Mouse (Mus musculus) liver, embryonic 16.5 days (tissue): ENCODE results near the gene Fbxo8. TPM values are rescaled to one million over a fixed set of nuclear protein-coding genes. Genes with fewer than 3 reads are reported as not detected.

Source experiments
- ATAC-seq: fragments of 200-750 bp; cut with Nextera tagmentation; 2 replicates; pipeline ENCODE4 v1.8.0; 2017; ENCODE audit warnings: low read depth, mild to moderate bottlenecking, moderate number of reproducible peaks, moderate library complexity
- H3K27ac ChIP-seq: fragments of 300-500 bp; sonication (generic); 2 replicates; pipeline ENCODE4 v1.5.1; 2014; ENCODE audit warnings: mild to moderate bottlenecking, low read length
- H3K27me3 ChIP-seq: fragments of 300-500 bp; sonication (generic); 2 replicates; pipeline ENCODE4 v1.6.1; 2014; ENCODE audit warnings: low read depth, low read length, mixed read lengths; ENCODE audit not compliant: control insufficient read depth, insufficient read depth
- H3K36me3 ChIP-seq: fragments of 300-500 bp; sonication (generic); 2 replicates; pipeline ENCODE4 v1.6.1; 2014; ENCODE audit warnings: mild to moderate bottlenecking; ENCODE audit not compliant: control insufficient read depth, insufficient read depth
- H3K4me1 ChIP-seq: fragments of 300-500 bp; sonication (generic); 2 replicates; pipeline ENCODE4 v1.6.1; 2014; ENCODE audit warnings: low read depth, low read length, mixed read lengths; ENCODE audit not compliant: control insufficient read depth
- H3K4me2 ChIP-seq: fragments of 300-500 bp; sonication (generic); 2 replicates; pipeline ENCODE4 v1.6.1; 2014; ENCODE audit warnings: low read depth, low read length, mixed read lengths
- H3K4me3 ChIP-seq: fragments of 300-500 bp; sonication (generic); 2 replicates; pipeline ENCODE4 v1.5.1; 2014; ENCODE audit warnings: low read depth, mild to moderate bottlenecking, low read length
- H3K9ac ChIP-seq: fragments of 300-500 bp; sonication (generic); 2 replicates; pipeline ENCODE4 v1.6.1; 2014; ENCODE audit warnings: low read depth, low read length
- H3K9me3 ChIP-seq: fragments of 300-500 bp; sonication (generic); replicated peaks from 2 replicates; pipeline ENCODE4 v1.6.1; 2016; ENCODE audit warnings: low read length; ENCODE audit not compliant: control insufficient read depth
- WGBS: fragments of 180-500 bp; shearing (Covaris S2); extraction: QIAGEN DNeasy Blood & Tissue Kit; methylation state at CpG from one replicate; pipeline ENCODE4 v1.1.7; 2014; ENCODE audit not compliant: insufficient replicate concordance; 5-methylcytosine and 5-hydroxymethylcytosine counted together
- polyA plus RNA-seq: library from polyadenylated mRNA; unstranded; fragments of >200 nt; fragmentation: Nextera tagmentation; extraction: Ambion mirVana; gene quantifications from 2 replicates; pipeline ENCODE4 v1.2.1, GENCODE M21; 2015

Fbxo8 gene
- polyA plus RNA-seq, 1 experiment from 2014 or later, result 35.4 TPM

DNA sequence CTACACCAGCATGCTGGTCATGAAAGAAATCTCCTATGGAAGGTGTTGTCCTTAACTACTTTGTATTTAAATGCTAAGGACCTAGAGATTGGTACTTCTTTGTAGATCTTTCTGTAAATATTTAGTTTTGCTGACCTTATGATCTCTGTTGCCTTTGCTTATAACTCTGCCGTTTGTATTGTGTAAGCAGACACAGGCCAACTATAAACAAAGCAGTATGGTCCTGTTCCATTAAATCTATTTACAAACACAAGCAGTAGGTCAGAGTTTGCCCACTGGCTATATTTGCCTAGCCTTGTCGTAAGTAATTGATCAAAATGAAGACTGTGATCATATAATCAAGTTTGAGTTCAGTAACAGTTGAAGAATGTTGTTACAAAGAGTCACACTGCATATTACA, 38.1 kb downstream of the Fbxo8 start:
- no peaks in the 10 kb centered on the region; the same call in 1 of the 2 replicates for H3K4me1 ChIP-seq
- WGBS, result 56% methylated on average over 2 of the region's 2 CpGs
- no peak overlapping the region for H3K9ac ChIP-seq
- ATAC-seq, result peak; percentile 56
- H3K4me3 ChIP-seq, result no peak overlapping the region
- H3K36me3 ChIP-seq, result no peaks in the 10 kb centered on the region
- H3K27ac ChIP-seq, result no peak overlapping the region
- H3K27me3 ChIP-seq, result no peaks in the 10 kb centered on the region
- no peaks in the 10 kb centered on the region for H3K9me3 ChIP-seq
- H3K4me2 ChIP-seq, result no peak overlapping the region

DNA sequence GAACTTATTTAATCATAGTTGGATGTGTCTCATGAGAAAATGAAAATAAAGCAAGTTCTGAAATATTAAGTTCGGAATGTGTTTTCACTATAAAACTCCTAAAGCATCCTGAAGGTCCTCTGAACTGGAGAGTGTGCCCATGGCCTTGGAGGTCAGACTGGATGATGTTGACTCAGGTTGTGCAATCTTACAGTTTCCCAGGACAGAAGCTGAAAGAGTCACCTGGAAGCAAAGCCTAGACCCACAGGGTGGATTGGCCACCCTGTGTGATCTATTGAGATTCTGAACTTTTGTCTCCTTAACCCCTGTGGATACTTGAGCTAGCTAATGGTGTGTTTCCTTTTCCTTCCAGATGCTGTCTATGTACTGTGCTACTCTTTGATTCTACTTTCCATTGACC, 40.2 kb downstream of the Fbxo8 start:
- WGBS, result 66% methylated on average over 1 of the region's 1 CpGs
- peak; percentile 90 for ATAC-seq
- no peak overlapping the region for H3K27ac ChIP-seq

DNA sequence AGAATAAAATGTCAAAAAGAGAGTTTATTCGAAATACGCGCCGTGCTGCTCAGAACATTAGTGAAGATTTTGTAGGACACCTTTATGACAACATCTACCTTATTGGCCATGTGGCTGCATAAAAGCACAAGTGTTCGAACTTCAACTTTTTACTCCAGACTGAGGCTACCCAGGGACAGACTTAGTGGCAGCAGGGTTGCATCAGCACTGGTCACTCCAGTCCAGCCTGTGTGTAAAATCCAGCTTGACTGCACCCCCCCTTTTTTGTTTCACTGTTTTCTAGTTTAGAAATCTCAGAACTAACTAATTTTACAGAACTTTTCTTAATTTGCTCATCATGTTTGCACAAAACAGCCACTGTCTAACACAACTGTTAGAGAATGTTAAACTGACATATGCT, 40.6 kb downstream of the Fbxo8 start:
- 82% methylated on average over 5 of the region's 5 CpGs for WGBS
- Histone ChIP-seq H3K27ac (no peak overlapping the region), H3K4me3 (no peak overlapping the region), H3K36me3 (no peaks in the 10 kb centered on the region), H3K27me3 (no peaks in the 10 kb centered on the region), H3K4me2 (no peak overlapping the region), H3K9ac (no peak overlapping the region), H3K9me3 (no peaks in the 10 kb centered on the region), H3K4me1 (no peaks in the 10 kb centered on the region; the same call in 1 of the 2 replicates)
- peak; percentile 55; the same call in 1 of the 2 replicates for ATAC-seq

More for the DNA sequence above, 40.2 kb downstream of the Fbxo8 start:
- Histone ChIP-seq H3K36me3 (no peaks in the 10 kb centered on the region), H3K4me2 (no peak overlapping the region), H3K9ac (no peak overlapping the region), H3K9me3 (no peaks in the 10 kb centered on the region), H3K27me3 (no peaks in the 10 kb centered on the region), H3K4me3 (no peak overlapping the region), H3K4me1 (no peaks in the 10 kb centered on the region; the same call in 1 of the 2 replicates)

DNA sequence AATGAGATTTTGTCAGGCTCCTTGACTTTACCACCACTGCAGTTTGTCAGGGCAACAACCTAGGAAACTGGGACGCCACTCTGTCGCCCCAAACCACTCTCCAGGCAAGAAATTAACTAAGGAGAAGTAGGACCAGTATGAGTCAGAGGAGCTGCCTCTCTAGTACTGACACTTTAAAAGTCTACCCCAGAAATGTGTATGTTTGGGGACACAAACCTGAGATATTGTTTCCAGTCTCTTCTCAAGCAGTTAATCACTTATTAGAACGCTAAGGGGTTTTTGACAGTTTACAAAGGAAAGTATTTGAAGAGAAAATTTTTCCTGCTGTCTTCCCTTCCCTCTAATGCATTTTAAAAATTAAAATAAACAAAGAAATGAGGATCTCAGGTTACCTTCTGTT, 55.6 kb downstream of the Fbxo8 start:
- Histone ChIP-seq H3K4me3 (no peak overlapping the region), H3K9me3 (no peaks in the 10 kb centered on the region), H3K36me3 (no peaks in the 10 kb centered on the region), H3K4me1 (no peaks in the 10 kb centered on the region), H3K27me3 (no peaks in the 10 kb centered on the region), H3K4me2 (no peak overlapping the region), H3K27ac (no peak overlapping the region), H3K9ac (no peak overlapping the region)
- no peak for ATAC-seq
- 36% methylated on average over 3 of the region's 3 CpGs for WGBS

DNA sequence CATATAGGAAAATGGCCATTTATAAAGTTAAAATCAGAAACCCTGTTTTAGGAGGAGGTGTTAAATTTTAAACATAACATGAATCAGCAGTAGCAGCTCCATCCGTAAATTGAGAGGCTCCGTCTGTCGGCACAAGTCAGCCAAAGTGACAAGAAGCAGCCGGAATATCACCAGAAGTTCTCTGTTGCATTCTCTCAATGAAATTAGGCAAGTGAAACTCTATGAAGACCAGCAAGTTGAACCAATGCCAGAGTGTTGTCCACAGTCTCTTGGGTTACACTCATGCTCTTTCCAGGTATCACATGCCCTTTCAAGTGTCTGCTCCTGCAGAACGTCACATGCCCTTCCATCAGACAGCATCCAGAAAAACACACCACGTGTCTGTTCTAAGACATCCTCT, 60.8 kb downstream of the Fbxo8 start:
- H3K9ac ChIP-seq, result no peak overlapping the region
- H3K4me1 ChIP-seq, result no peaks in the 10 kb centered on the region
- H3K27me3 ChIP-seq, result no peaks in the 10 kb centered on the region
- no peak for ATAC-seq
- H3K4me2 ChIP-seq, result no peak overlapping the region
- 64% methylated on average over 6 of the region's 6 CpGs for WGBS
- no peaks in the 10 kb centered on the region for H3K9me3 ChIP-seq
- no peaks in the 10 kb centered on the region for H3K36me3 ChIP-seq
- no peak overlapping the region for H3K27ac ChIP-seq
- no peak overlapping the region for H3K4me3 ChIP-seq

DNA sequence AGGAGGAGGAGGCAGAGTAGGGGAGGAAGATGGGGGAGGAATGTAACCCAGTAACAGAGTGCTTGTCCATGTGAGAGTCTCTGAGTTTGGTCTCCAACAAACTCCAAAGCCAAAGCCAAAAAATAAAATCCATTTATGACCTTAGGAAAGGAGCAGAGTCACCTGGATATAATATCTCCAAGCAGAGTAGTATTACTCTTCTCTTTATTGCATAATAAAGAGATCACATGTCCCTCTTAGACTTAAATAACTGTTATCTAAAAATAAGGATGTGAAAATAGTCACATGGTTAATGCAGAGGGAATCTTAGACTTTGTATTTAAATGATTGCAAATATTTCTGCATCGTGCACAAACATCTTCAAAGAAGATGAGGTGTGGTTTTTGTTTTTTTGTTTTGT, 63.3 kb downstream of the Fbxo8 start:
- no peaks in the 10 kb centered on the region for H3K36me3 ChIP-seq
- no peaks in the 10 kb centered on the region for H3K4me1 ChIP-seq
- H3K4me3 ChIP-seq, result no peak overlapping the region
- 79% methylated on average over 1 of the region's 1 CpGs for WGBS
- ATAC-seq, result no peak
- H3K4me2 ChIP-seq, result no peak overlapping the region
- no peak overlapping the region for H3K9ac ChIP-seq
- no peak overlapping the region for H3K27ac ChIP-seq
- H3K9me3 ChIP-seq, result no peaks in the 10 kb centered on the region
- H3K27me3 ChIP-seq, result no peaks in the 10 kb centered on the region; the same call in 1 of the 2 replicates

DNA sequence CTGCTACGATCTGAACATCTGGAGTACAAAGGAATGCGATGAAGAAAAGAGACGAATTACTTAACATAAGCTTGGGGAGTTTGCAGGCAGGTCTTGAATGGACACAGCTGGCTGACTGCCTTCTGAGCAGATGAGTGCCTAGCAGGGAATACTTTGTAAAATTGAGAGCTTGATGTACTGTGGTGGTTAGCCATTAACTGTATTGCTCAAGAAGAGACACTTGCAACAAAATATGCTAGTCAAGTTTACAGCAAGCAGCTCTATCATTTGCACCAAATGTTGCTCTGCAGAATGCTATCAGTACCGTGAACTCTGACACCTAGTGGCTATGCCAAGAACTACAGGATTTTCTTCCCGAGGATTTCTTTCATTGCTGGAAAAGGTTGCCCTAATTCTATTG, 64.1 kb downstream of the Fbxo8 start:
- ATAC-seq, result peak; percentile 66; the same call in 1 of the 2 replicates
- H3K9me3 ChIP-seq, result no peaks in the 10 kb centered on the region
- H3K9ac ChIP-seq, result no peak overlapping the region
- 15% methylated on average over 5 of the region's 5 CpGs for WGBS
- H3K4me1 ChIP-seq, result no peaks in the 10 kb centered on the region
- H3K36me3 ChIP-seq, result no peaks in the 10 kb centered on the region
- no peak overlapping the region for H3K27ac ChIP-seq
- H3K4me3 ChIP-seq, result no peak overlapping the region
- H3K27me3 ChIP-seq, result peaks cover 6% of the 10 kb centered on the region
- H3K4me2 ChIP-seq, result no peak overlapping the region

DNA sequence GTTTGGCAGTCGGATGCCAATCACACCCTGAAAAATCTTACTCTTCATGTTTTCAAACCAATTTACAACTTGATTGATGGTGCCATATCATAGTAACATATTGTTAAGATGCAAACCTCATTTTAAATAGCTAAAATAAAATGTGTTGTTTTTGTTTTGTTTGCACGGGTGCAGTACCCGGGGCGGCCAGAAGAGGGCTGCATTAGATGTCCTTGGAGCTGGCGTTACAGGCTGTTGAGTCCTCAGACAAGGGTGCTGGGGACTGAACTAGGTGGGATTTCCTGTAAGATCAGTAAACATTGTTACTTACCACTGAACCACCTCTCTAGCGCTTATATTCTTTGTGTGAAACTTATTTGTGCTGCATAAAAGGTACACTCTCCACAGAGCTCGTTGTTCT, 65.4 kb downstream of the Fbxo8 start:
- no peak for ATAC-seq

DNA sequence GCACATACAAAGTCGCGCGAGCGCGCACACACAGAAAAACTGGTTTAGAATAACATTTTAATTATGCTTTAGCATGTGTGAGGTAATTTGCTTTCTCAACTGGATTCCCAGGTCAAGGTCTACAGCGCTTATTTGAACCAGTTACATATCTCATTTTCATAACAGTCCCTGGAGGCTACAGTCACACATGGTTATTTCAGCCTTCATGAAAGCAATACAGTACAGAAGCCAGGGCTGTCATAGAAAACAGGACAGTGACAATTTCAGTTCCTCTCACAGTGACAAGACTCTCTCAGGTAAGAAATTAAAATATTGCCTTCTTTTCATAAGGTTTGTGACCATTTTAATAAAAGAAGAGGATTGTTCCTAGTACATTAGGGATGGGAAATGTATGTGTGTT, 66.4 kb downstream of the Fbxo8 start:
- Histone ChIP-seq H3K4me1 (peaks cover 2% of the 10 kb centered on the region), H3K27ac (no peak overlapping the region), H3K36me3 (no peaks in the 10 kb centered on the region), H3K4me3 (no peak overlapping the region), H3K9ac (no peak overlapping the region), H3K27me3 (peaks cover 20% of the 10 kb centered on the region), H3K4me2 (no peak overlapping the region), H3K9me3 (no peaks in the 10 kb centered on the region)
- ATAC-seq, result no peak
- WGBS, result 87% methylated on average over 6 of the region's 6 CpGs

More for the DNA sequence above, 65.4 kb downstream of the Fbxo8 start:
- WGBS, result 28% methylated on average over 7 of the region's 7 CpGs
- Histone ChIP-seq H3K4me2 (no peak overlapping the region), H3K9ac (no peak overlapping the region), H3K4me1 (peaks cover 2% of the 10 kb centered on the region), H3K36me3 (no peaks in the 10 kb centered on the region), H3K4me3 (no peak overlapping the region), H3K9me3 (no peaks in the 10 kb centered on the region), H3K27me3 (peaks cover 18% of the 10 kb centered on the region), H3K27ac (no peak overlapping the region)
